Mouse (Mus musculus) lung, embryonic 16.5 days (tissue): ENCODE results near the gene Hist1h3e. TPM values are rescaled to one million over a fixed set of nuclear protein-coding genes. Genes with fewer than 3 reads are reported as not detected.
"Not testable (repeated sequence)": the region's sequence is repeated elsewhere in the genome, so short reads cannot be mapped to it uniquely, and the experiment has no call there.

ENCODE experiments used
- ATAC-seq: fragments of 200-750 bp; cut with Nextera tagmentation; 2 replicates; pipeline ENCODE4 v1.8.0; 2017; ENCODE audit warnings: low read depth, mild to moderate bottlenecking, moderate library complexity
- H3K27ac ChIP-seq: fragments of 300-500 bp; sonication (generic); 2 replicates; pipeline ENCODE4 v1.5.1; 2014; ENCODE audit warnings: mild to moderate bottlenecking, control low read depth, low read length
- H3K27me3 ChIP-seq: fragments of 300-500 bp; sonication (generic); 2 replicates; pipeline ENCODE4 v1.6.1; 2014; ENCODE audit warnings: low read depth, low read length, mixed read lengths; ENCODE audit not compliant: control insufficient read depth, insufficient read depth
- H3K36me3 ChIP-seq: fragments of 300-500 bp; sonication (generic); 2 replicates; pipeline ENCODE4 v1.6.1; 2014; ENCODE audit warnings: low read length; ENCODE audit not compliant: control insufficient read depth, insufficient read depth
- H3K4me1 ChIP-seq: fragments of 300-500 bp; sonication (generic); replicated peaks from 2 replicates; pipeline ENCODE4 v1.6.1; 2014; ENCODE audit warnings: low read length, mixed read lengths; ENCODE audit not compliant: control insufficient read depth, insufficient read depth
- H3K4me2 ChIP-seq: fragments of 300-500 bp; sonication (generic); 2 replicates; pipeline ENCODE4 v1.6.1; 2014; ENCODE audit warnings: low read depth, low read length, control low read depth
- H3K4me3 ChIP-seq: fragments of 300-500 bp; sonication (generic); 2 replicates; pipeline ENCODE4 v1.5.1; 2014; ENCODE audit warnings: mild to moderate bottlenecking, low read length, control low read depth
- H3K9ac ChIP-seq: fragments of 300-500 bp; sonication (generic); 2 replicates; pipeline ENCODE4 v1.6.1; 2014; ENCODE audit warnings: low read length, control low read depth
- H3K9me3 ChIP-seq: fragments of 300-500 bp; sonication (generic); 2 replicates; pipeline ENCODE4 v1.6.1; 2016; ENCODE audit warnings: low read length; ENCODE audit not compliant: control insufficient read depth
- WGBS: fragments of 180-500 bp; shearing (Covaris S2); extraction: QIAGEN DNeasy Blood & Tissue Kit; methylation state at CpG from one replicate; pipeline ENCODE4 v1.1.7; 2014; 5-methylcytosine and 5-hydroxymethylcytosine counted together
- polyA plus RNA-seq: library from polyadenylated mRNA; unstranded; fragments of >200 nt; fragmentation: Nextera tagmentation; extraction: Ambion mirVana; gene quantifications from 2 replicates; pipeline ENCODE4 v1.2.1, GENCODE M21; 2015

The Hist1h3e gene
- polyA plus RNA-seq, 1 experiment from 2014 or later = 7.8 TPM

DNA sequence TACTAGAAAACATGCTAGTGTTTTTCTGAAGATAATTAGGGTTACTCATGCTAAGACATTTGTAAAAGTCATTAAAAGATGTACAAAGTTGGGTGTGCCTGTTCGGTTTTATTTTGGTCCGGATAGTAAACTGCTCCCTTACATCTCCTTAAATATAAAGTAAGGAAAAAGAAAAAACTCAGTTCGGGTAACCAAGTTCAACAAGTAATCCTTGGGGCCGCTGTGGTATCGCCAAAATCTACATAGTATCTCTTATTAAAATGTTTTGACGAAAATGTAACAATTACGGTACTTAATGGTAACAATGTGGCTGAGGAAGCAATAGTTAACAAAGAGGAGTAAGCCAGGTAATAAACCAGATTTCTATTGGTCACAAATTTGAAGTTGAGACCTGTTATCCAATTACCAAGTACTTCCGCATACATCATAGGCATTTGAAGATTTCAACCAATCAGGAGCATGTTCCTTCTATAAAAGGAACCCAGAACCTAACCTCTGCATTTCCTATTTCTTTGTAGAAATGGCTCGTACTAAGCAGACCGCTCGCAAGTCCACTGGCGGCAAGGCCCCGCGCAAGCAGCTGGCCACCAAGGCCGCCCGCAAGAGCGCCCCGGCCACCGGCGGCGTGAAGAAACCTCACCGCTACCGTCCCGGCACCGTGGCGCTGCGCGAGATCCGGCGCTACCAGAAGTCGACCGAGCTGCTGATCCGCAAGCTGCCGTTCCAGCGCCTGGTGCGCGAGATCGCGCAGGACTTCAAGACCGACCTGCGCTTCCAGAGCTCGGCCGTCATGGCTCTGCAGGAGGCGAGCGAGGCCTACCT is 18.0 kb downstream of the Hist1h3e start, which contains the start of gene Hist1h3f:
Gene Hist1h3f, plus strand, starts transcription at position 88 of the 822 bp plus-strand sequence.
- no peaks in the 10 kb centered on the region for H3K36me3 ChIP-seq
- H3K9ac ChIP-seq = peak within 1 kb of the TSS; percentile 70
- peak within 1 kb of the TSS; percentile 54 for H3K4me3 ChIP-seq
- H3K4me1 ChIP-seq = no peaks in the 10 kb centered on the region
- peak within 1 kb of the TSS; percentile 77 for H3K4me2 ChIP-seq
- whole genome bisulfite sequencing = under 1% methylated on average over 22 of the region's 45 CpGs
- ATAC-seq = peak; percentile 93
- H3K9me3 ChIP-seq = no peaks in the 10 kb centered on the region
- peak within 1 kb of the TSS; percentile 97 for H3K27ac ChIP-seq
- H3K27me3 ChIP-seq = no peaks in the 10 kb centered on the region

DNA sequence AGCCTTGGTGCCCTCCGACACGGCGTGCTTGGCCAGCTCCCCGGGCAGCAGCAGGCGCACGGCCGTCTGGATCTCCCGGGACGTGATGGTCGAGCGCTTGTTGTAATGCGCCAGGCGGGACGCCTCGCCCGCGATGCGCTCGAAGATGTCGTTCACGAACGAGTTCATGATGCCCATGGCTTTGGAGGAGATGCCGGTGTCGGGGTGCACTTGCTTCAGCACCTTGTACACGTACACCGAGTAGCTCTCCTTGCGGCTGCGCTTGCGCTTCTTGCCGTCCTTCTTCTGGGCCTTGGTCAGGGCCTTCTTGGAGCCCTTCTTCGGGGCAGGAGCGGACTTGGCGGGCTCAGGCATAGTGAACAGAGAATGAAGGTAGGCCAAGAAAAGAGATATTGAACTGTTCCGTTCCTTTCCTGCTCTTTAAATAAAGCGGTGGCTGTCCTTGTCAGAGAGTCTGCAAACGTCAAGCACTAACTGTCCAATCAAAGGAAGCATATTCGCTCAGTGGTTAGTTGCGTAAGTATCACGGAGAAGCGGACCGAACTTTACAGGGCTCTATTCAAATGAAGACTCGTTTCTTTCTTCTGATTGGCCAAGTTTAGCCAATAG is 19.1 kb downstream of the Hist1h3e start, which contains the start of gene Hist1h2bh:
Gene Hist1h2bh, minus strand, starts transcription at position 394 of the 609 bp plus-strand sequence.
- H3K9ac ChIP-seq = peak within 1 kb of the TSS; percentile 70
- H3K27ac ChIP-seq = peak within 1 kb of the TSS; percentile 97
- peak within 1 kb of the TSS; percentile 77 for H3K4me2 ChIP-seq
- peak; percentile 95 for ATAC-seq
- H3K9me3 ChIP-seq, H3K36me3 ChIP-seq, H3K4me1 ChIP-seq, H3K27me3 ChIP-seq: not testable (repeated sequence)
- WGBS = under 1% methylated on average over 22 of the region's 42 CpGs
- peak within 1 kb of the TSS; percentile 54 for H3K4me3 ChIP-seq

DNA sequence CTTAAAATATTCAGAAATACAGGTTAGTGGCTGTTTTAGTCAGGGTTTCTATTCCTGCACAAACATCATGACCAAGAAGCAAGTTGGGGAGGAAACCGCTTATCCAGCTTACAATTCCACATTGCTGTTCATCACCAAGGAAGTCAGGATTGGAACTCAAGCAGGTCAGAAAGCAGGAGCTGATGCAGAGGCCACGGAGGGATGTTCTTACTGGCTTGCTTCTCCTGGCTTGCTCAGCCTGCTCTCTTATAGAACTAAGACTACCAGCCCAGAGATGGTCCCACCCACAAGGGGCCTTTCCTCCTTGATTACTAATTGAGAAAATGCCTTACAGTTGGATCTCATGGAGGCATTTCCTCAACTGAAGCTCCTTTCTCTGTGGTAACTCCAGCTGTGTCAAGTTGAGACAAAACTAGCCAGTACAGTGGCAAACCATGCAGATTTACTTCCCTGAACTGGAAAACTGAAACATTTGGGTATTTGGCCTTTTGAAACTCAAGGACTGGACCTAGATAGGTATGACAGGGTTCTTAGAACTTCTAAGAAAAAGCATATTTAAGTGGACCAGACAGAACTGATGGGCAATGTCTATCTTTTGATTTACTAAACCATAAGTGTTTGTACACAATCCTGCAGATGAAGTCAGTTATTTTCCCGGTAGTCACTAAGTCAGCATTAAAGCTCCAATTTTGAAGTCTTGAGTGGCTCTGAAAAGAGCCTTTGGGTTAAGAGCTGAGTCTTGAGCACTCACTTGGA is 19.8 kb downstream of the Hist1h3e start:
- Histone ChIP-seq H3K4me2 (peak overlapping the region; percentile 67), H3K9ac (peak overlapping the region; percentile 70), H3K4me3 (peak overlapping the region; percentile 54), H3K27ac (peak overlapping the region; percentile 88)
- not testable (repeated sequence) for H3K36me3 ChIP-seq, H3K9me3 ChIP-seq, H3K4me1 ChIP-seq, H3K27me3 ChIP-seq, ATAC-seq
- WGBS = 3% methylated on average over 3 of the region's 3 CpGs

DNA sequence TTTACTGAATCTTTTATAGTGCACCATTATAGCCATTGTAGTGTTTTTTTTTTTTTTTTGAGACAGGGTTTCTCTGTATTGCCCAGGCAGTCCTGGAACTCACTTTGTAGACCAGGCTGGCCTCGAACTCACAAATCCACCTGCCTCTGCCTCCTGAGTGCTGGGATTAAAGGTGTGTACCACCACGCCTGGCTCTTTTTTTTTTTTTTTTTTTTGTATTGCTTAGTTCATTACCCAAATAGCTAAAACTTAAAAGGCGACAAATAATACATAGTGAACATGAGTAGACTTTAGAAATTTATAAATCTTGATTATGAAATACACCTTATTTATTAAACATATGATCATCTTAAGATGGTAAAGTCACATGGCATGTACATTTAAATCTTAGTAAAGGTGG is 20.7 kb downstream of the Hist1h3e start:
- no peak overlapping the region for H3K4me3 ChIP-seq
- no peak for ATAC-seq
- peaks cover 9% of the 10 kb centered on the region for H3K4me1 ChIP-seq
- H3K36me3 ChIP-seq = no peaks in the 10 kb centered on the region
- no peaks in the 10 kb centered on the region for H3K27me3 ChIP-seq
- no peak overlapping the region for H3K27ac ChIP-seq
- 78% methylated on average over 3 of the region's 3 CpGs for WGBS
- H3K9me3 ChIP-seq = no peaks in the 10 kb centered on the region
- no peak overlapping the region for H3K4me2 ChIP-seq
- H3K9ac ChIP-seq = no peak overlapping the region

DNA sequence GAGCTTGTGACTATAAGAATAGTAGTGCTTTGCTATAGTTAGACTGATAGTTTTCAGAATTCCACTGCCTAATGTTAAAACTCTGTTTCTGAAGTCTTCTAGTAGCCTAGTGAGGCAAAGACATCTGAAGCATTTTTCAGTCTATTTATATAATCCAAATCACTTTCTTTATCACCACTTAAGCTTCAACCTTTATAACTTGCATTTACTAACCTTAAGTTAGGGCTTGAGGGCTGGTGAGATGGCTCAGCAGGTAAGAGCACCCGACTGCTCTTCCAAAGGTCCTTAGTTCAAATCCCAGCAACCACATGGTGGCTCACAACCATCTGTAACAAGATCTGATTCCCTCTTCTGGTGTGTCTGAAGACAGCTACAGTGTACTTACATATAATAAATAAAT is 22.3 kb downstream of the Hist1h3e start:
- not testable (repeated sequence) for H3K9ac ChIP-seq, H3K27me3 ChIP-seq, H3K4me3 ChIP-seq, H3K36me3 ChIP-seq, H3K27ac ChIP-seq, ATAC-seq, H3K9me3 ChIP-seq, H3K4me2 ChIP-seq
- WGBS = 58% methylated on average over 1 of the region's 1 CpGs
- peaks cover 12% of the 10 kb centered on the region for H3K4me1 ChIP-seq

DNA sequence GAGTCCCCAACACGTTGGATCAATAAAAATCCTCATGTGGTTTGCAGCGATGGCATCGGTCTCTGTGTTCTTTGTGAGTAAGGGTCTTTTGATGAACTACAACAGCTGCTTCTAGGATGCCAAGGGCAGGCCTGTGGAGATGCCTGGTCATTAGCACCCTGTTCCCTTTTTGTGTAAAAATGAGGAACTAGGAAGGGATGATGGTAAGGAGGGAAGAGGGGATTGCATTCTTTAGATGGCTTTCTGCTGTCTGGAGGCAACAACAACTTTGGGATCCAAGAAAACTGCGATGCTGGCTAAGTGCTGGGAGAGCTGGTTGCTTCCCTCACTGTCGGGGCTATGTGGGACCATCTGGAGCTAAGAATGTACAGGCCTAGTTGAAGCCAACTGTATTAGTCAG is 23.9 kb downstream of the Hist1h3e start:
- Histone ChIP-seq H3K9ac (no peak overlapping the region), H3K36me3 (no peaks in the 10 kb centered on the region), H3K4me3 (no peak overlapping the region), H3K27me3 (no peaks in the 10 kb centered on the region), H3K9me3 (no peaks in the 10 kb centered on the region), H3K4me2 (no peak overlapping the region), H3K4me1 (peaks cover 12% of the 10 kb centered on the region), H3K27ac (no peak overlapping the region)
- 78% methylated on average over 5 of the region's 5 CpGs for WGBS
- no peak for ATAC-seq

DNA sequence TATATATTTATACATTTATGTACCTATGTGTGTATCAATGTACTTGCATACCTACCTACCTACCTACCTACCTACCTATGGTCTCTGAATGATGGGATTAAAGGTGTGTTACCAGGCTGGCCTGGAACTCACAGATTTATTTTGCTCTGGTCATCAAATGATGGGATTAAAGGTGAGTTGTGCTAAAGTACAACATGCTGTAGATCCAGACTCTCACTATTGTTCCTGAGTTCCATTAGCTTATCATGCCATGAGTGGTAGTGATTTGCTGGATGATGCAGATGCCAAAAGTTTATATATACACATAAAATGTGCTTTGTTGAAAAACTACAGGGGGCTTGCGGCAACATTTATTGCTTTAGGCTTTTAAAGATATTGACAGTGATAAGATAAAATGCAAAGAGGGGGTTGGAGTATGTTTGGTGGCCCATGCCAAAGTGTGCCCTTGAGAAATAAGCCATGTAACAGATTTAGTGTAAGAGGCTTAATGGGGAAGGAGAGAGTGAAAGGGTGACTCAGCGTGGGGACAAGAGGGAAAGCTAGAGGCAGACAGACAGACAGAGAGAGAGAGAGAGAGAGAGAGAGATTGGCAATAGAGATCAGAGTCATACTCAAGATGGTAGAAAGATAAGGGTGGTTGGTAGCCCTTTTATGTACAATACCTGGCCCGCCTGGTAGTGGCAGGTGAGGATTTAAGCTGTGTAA is 25.0 kb downstream of the Hist1h3e start:
- Histone ChIP-seq H3K9ac (peak overlapping the region; percentile 12; the same call in 1 of the 2 replicates), H3K27me3 (no peaks in the 10 kb centered on the region), H3K36me3 (no peaks in the 10 kb centered on the region), H3K9me3 (no peaks in the 10 kb centered on the region), H3K27ac (peak overlapping the region; percentile 25; the same call in 1 of the 2 replicates), H3K4me3 (peak overlapping the region; percentile 32), H3K4me1 (peaks cover 19% of the 10 kb centered on the region), H3K4me2 (peak overlapping the region; percentile 69)
- ATAC-seq = no peak
- 43% methylated on average over 3 of the region's 3 CpGs for WGBS

DNA sequence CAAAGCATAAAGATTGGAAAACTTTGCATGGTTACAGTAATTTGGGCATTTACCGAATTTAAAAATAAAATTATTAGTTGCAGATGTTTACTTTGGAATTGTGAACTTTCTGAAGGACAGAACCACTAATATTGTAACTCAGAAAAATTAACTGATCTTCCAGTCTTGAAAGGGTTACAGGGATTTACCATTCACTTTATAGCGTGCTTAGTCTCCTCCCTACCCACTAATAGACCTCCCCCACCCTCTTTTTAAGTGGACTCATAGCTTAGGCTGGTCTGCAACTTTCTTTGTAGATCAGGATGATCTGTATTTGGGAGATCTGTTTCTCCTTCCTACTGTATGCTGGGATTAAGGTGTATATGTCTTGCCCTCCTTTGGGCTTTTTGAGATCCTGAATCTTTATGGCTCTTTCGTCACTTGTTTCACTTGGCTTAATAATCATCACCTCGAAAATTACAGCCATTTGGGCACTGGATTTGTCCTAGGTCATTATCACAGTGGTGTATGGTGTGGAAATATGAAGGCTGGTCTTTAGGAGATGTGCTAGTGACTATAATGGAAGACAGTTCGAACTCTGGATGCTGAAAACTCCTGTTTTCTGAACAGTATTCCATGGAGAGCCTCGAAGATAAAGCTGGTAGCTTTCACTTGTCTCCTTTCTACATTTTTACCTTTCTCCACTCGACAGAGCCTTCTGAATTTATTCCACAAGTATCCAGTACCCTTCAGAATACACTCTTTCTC is 25.9 kb downstream of the Hist1h3e start:
- 9% methylated on average over 7 of the region's 7 CpGs for WGBS
- Histone ChIP-seq H3K9ac (peak overlapping the region; percentile 69), H3K27me3 (no peaks in the 10 kb centered on the region), H3K4me3 (peak overlapping the region; percentile 49), H3K27ac (peak overlapping the region; percentile 53), H3K4me1 (peaks cover 19% of the 10 kb centered on the region), H3K9me3 (no peaks in the 10 kb centered on the region), H3K4me2 (peak overlapping the region; percentile 69), H3K36me3 (no peaks in the 10 kb centered on the region)
- ATAC-seq = no peak
